Mouse (Mus musculus) WW6 (cell line): ENCODE measurements around the gene Dzip1.

ENCODE experiments used
- DNase-seq: peaks from one replicate; pipeline ENCODE4 v3.0.0-alpha.2; 2013; ENCODE audit warnings: low read depth, low spot score

Gene Dzip1

DNA sequence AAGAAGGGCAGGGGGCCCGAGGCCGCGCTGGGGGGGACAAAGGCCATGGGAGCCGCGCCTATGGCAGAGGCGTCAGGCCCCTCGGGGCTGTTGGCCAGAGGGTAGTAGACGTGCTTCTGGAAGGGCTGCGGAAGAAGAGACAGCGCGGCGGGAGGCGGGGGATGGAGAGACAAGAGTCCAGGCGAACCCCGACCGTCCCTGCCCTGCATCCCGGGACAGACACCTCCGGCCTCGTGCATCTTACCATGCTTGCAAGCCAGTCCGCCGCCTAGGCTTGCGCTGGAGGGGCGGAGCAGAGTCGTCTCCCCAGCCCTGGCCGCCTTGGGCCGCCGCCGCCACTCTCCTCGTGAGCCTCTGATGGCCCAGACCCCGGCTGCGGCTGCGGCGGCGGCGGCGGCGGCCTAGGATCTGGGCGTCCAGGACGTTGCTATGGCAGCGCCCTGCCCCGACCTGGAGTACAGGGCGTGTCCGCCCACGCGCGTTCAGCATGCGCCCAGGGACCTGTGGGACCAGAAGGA, 2.5 kb downstream of the Dzip1 start:
- DNase-seq = no peak

DNA sequence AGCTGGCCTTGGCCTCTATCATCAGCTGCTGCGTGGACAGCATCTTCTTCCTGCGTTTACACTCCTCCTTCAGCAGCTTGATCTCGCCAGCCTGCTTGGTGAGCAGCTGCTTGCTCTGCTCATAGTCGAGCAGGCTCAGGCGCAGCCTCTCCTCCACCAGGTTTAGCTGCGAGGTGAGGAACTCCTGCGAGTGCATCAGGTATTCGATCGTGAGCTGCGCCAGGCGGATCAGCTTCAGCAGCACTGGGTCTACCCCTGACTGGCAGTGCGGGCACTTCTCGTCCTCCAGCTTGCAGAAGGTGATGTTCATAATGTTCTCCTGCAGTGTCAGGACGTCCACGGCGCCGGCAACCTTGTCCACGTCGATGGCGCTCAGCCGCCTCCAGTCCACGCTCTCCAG, 3.0 kb downstream of the Dzip1 start:
- no peak for DNase-seq

DNA sequence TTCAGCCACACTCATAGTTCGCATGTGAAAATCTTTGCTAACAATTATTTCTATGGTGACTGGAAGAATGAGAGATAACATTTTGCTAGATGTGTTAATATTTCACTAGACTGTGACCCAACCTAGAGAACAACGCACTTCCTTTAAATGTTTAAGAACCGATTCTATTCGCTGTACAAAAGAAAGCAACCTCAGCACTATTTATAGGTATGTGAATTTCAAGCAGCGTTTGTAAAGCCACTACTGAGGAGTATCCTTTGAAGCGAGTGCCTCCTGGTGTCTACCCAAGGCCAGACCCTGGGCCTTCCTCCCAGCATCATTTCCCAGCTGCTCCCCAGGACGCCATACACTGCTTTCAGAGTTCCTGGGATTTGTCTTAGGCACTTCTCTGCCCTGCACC, 4.6 kb downstream of the Dzip1 start:
- DNase-seq = no peak

DNA sequence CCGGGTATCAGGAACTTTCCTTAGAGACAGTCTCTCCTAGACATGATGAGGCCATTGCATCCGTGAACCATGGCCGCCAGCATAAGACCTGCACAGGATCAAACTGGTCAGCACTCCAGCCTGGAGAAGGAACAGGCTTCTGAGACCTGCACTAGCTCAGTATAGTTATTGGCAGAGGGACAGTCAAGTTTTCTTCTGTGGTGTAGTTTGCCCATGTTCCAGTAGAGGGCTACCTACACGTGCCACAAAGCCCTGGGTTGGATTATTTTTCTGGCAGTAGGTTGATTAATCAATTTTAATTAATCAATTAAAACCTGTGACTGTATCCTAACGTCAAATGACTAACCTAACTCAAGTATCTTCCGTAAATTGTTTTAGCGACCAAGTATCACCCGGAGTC, 6.2 kb downstream of the Dzip1 start:
- no peak for DNase-seq

DNA sequence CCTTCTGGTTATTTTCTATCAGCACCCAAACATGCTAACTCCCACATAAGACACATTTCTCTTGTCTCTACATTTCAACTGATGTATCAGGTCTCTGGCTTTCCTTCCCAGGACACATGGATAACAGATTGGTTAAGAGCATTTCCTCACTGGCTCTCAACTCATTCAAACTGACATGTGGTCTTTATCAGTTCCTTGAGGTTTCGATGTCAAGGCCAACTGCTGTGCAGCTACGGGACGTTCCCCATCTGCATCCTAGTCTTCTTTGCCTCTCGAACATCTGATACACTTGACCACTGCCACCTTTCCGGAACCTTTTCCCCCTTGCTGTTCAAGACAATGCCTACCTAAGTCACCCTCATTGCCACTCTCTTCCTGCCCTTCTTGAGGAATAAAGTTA, 11.6 kb downstream of the Dzip1 start:
- DNase-seq = no peak

DNA sequence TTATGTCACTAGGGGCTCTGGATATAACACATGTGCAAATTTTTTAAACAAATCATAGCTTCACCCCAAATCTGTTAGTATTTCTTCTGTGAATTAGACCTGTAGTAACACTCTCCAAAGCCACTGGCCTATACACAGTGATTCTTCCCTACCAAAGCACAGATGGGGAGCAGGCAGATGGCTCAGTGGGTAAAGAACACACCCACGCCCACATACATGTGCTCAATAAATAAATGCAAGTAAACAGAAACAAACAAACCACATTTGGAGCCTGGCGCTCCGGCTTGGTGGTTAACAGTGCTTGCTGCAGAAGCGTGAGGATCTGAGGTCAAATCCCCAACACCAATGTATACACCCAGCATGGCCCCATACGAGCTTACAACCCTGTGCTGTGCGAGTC, 13.7 kb downstream of the Dzip1 start:
- DNase-seq = no peak

DNA sequence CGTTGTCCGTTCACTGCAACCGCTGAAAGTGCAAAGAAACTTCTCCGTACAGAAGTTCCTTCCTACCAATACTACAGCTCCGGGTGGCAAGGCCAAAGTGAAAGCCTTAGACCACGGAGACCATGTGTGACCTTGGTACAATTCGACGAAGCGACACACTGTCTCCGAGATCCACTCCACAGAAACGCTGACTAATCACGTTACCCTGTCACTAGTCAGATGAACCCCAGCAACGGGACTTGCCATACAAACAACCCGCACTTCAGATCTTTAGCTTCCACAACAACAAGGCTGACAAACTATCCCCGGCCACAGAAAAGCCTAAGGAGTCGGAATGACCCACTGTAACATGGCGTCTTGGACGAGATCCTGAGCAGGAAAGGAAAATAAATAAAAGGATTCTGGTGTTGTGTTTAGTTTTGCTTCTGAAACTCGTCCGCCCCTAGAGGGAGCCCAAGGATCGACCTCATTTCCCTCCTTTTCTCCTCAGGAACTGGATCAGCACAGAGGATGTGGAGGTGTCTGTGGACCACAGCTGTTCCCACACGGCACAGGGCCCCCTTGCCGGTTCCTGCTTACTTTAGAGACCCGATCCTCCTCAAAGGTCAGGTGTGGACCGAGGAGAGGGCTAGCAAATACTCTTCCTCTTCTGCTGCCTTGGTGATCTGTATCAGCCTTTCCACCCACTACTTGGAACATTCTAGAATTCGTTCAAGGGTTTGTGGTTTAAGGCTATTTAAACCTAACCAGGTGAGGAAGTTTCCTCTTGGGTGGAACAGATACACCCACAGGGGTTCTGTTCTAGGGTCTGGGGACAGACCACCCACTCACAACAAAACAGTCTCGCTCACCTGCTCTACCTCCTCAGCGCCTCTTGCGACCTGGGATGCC, 14.7 kb downstream of the Dzip1 start:
- DNase-seq = peak; percentile 34

DNA sequence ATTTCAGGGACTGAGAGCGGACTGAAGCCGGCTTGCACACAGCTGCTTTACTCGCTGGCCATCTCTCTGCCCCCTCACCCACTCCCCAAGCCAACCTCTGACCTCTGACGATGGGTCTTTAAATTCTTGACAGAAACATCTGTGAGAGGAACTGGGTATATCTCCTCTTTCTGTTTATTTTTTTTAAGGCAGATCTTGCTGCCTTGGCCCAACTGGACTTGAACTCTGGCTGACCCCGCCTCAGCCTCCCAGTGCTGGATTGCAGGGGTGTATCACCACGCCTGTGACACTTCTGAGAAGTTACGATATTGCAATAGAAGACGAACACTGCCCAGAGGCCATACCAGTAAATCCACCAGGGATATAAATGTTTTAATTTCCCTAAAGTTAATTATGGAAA, 15.4 kb downstream of the Dzip1 start:
- DNase-seq = no peak

DNA sequence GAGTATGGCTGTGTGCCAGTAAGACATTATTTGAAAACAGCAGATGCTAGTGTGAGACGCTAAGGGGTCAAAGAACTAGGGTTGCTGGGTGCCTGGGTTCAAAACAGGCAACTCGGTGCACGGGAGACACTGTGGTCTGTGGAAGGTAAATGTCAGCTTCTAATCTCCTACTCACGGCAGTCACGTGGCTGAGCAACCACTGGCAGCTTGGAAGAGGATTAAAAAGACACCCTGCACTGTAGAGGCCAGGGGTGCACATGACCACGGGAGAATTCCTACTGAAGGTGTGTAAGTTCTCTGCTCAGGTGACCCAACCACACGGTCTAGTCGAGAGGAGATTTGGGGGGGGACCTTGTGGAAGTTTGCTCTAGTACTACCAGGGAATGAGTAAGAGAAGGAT, 17.7 kb downstream of the Dzip1 start:
- DNase-seq = no peak

DNA sequence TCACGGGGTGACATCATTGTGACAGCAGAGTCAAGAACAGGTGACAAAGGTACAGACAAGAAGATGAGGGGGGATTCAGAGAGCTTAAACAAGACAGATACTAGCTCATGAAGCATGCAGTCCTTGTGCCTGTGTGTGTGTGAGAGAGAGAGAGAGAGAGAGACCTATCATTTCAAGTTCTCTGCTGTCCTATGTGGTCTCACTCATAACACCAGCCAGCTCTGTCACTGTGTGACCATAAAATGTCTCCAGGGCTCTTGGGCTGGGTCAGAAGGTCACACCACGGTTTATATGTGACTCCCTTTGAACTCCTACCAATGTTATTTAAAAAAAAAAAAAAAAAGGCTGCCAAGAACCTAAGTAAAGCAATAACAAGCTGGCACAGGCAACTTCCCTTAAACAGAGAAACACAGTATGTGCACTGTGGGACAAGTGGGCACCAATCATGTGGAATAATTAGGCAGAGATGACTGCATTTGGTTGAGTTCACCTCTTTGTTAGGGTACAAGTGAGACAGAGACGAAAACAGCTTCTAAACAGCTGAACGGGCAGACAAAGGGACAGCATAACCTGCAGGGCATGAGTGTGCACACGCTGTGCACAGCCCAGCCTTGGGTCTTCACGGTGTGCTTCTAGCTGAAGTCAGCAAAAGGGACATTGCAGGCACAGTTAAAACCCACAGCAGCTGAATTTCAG, 21.2 kb downstream of the Dzip1 start:
- no peak for DNase-seq

DNA sequence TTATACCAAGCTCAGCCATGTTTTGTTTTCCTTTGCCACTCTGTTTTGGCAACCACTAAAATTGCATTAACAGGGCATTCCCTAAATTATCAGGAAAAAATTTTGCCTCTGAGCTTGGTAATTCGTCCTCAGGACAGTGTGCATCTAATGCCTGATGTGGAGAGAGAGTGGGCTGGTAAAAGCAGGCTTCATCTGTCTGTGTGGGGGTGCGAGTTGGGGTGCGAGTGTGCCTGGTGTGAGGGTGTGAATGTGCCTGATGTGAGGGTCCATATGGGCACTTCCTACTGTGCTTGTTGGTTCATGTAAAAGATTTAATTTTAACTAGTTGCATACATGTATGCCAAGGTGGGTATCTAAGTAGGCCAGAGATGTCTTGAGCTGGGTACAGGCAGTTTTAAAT, 21.9 kb downstream of the Dzip1 start:
- no peak for DNase-seq

DNA sequence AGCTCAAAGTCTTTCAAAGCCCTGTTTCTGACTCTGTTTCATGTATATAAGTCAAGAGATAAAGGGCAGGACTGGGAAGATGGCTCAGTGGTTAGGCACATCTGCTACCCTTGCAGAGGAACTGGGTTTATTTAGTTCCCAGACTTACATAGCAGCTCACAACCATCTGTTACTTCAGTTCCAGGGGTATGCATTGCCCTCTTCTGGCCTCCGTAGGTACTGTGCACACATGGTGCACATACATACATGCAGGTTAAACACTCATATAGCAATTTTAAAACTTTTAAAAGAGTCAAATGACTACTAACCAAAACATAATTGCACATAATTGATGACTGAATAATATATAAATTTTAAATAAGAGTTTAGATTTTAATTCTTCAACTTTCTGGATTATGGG, 24.3 kb downstream of the Dzip1 start:
- DNase-seq = no peak

DNA sequence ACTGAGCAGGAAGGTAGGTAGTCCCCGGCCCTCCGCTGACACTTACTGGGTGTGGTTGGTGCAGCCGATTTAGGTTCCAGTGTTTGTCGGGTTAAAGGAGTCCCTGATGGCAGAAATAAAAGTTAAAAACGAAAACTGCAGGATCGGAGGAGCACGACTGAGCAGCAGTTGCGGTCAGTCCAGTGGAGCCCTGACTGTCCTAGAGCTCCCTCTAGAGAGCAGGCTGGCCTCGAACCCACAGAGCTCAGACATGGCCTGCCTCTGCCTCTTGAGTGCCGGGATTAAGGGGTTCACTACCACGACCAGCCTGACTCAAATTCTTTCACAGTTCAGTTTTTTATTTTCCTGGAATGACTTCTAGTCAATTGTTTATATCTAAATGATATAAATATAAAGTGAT, 25.3 kb downstream of the Dzip1 start:
- DNase-seq = no peak

DNA sequence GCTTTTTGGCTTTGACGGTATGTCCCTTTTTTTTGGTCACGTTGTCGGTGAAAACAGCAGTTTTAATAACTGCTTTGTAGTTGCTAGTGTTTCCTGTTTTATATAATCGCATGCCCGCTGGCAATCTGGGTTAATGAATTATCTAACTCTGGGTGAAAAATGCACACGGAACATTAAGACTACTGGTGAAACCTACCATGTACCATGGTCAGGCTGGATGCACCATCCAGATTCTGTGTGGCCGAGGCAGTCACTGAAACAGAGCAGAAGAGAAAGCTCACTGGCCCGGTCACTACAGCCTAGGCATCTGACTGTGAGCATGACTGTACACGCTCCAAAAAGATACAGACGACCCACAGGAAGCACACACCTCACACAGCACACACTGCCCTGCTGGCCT, 29.6 kb downstream of the Dzip1 start:
- DNase-seq = no peak

DNA sequence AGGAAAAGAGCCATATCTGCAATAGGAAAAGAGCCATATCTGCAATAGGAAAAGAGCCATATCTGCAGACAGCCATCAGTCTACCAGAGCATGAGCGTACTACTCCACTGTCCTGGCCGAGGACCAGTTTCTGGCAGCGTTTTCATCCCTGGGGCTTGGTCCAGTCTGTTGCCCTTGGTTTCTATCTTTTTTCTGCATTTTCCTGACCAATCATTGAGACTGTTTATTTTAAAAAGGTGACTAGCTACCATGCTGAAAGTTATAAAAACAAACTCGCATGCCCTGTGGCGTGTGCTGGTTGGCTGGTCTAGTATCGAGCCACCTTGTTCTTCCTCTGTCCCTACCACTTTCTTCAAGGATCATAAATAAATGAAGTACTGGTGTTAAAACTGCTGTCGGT, 30.0 kb downstream of the Dzip1 start:
- no peak for DNase-seq

DNA sequence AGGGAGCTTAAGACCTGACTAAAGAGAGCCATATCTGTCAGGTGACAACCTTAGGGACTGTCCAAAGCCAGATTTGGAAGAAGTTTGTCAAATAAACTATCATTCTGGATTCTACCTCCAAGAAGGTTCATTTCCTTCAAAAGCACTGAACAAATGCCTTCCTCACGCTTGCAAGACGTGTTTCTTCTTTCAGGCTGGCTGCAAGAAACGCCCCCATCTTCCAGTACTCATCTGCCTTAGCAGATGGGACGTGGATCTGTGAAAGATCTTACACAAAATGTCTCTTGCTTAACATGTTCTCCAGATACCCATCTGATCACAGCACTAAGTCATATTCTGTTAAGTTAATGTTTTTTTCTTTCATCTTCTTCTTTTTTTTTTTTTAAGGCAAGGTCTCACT, 35.2 kb downstream of the Dzip1 start:
- DNase-seq = no peak

DNA sequence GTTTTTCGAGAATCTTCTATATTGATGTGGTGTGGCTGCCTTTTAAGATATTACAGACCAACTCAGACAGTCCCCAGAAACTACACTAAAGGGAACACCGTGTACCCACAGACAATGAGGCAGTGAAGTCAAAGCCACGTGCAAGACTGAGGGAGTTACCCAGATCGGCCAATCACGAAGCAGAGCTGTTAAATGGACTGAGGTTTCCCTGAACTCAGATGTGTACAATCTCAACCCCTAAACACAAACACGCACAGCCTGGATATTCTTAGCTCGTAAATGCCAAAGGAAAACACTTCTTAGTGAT, 41.1 kb downstream of the Dzip1 start:
- no peak for DNase-seq

DNA sequence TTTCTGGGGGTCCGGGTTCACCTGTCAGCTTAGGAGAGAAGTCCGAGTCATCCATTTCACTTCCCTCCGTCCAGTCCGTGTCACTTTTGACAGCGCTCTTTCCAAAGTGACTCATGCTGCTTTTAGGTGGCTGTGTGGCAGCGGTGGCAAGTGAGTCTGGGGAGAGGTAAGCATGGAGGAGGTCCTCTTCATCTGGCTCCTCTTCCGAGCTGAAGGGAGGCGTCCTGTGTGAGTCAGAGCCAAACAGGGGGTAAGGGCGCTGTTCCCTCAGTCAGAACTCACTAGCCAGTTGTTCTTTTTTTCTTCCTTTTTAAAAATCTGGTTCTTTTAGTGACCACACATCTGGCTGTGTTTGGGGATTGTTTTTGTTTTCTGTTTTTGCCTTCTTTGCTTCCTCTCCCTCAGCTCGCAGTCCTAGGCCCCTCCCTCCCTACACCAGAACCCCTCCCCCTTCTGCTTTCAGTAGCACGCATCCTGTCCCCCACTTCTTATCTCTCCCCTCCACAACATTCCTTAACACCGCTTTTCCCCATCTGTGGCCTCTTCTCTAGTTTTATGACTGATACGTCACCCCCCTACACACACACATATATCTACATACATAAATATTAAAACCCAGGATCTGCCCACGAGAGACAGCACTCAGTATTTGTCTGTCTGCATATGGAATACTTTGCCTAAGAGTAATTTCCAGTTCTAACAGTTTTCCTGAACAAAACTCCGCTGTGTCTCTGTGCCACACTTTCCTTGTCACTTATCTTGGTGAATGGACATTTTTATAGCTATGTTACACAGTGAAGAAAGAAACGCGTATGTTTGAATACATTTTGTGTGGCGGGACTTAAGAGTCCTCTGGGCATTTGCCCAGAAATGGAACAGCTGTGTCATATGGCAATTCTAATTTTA, 41.7 kb downstream of the Dzip1 start:
- DNase-seq = no peak

DNA sequence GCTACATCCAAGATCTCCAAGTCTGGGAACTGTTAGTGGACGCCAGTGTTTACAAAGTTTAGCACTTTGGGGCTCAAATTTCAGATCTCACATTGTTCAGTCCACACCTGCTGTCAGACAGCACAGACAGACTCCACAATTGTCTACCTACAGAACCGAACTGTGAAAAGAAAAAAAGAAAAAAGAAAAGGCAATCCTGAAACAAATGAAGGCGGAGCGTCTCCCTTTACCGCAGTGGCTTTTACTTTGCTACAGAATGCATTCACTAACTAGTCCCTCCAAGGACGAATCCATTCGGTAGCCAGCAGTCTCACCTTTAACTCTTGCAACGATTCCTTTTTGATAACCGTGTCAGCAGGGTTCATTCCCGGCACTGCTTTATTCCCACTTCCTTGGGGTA, 44.6 kb downstream of the Dzip1 start:
- no peak for DNase-seq

DNA sequence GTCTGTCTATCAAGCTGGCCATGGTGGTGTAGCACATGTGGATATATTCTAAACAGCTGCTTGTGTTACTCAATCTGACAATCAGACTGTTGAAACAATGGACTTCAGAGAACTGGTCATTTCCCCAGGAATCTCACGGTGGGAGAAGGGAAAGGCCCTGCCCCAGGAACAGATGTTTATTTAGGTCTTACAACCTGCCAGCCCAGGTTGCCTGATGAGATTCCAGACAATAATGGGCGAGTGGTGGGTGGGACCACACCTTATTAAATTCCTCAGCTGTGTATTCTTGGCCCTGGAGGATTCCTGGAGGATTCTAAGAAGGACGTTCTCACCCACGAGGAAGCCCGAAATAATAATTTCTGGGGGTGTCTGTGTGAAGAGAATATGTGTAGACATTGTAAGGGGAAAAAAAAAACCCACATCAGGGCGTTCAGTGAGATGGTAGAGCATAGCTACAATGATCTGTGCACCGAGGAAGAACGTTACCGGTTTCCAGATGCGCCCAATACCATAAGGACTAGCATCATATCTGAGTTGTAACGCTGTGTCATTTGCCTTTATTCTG, 46.8 kb downstream of the Dzip1 start:
- no peak for DNase-seq

DNA sequence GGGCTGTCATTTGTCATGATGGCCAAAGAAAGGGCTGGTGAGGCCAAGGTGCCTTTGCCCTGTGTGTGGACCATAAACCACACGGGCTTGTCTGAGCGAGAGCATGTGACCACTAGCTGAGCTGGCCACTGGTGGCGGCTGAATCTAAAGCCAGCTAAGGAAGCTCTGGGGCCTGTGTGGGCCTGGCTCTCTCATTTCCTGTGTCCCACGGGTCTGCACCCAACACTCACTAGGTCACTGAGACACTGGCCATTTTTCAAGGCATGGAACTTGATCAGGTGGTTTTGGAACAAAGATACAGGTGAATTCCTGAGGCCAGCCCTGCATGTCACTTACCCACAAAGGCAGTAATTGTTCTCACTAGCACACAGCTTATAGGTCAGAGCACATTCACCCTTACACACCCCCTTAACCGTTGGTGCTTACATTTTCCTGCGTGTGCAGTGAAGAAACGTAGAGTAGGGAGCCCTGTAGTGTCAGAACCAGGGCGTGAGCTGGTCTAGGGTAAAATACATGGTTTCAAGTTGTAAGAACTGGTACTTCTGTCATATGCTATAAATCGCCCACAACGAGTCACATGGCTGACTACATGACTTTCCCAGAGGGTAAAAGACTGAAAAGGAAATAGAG, 50.4 kb downstream of the Dzip1 start:
- no peak for DNase-seq
